In the genomic region with DNA sequence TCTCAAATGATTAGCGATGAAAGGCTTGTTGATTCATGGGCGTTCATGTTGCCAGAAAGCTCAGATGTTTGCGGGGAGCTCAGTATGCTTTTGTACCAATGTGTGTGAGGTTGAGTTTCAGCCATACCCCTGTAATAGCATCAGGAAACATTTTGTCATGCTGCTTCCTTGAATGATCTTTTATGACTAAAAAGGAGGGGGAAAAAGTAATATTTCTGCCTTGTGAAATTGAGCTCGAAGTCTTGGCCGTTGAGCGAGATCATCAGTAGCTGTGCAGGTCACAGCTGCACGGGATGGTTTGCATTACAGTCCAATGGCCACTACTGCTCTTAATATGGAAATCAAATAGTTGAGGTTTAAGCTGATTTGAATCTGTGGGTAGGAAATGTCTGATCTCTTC, we compare ENCODE assay signal across 18 mouse cellular contexts.
"Had no signal": no experiment of that assay in that cellular context is flagged by ENCODE, and none has a peak within 500 bp of the region (broad histone marks: within the 10 kb centered on the region; RNA-seq: fewer than 3 reads in every experiment).

No protein-coding gene starts in this region.

- H3K9ac ChIP-seq: lung, embryonic 14.5 days; midbrain, embryonic 12.5 days; neural tube, embryonic 12.5 days; stomach, embryonic 15.5 days had no signal

- DNase-seq: lung, adult 18-20 months; lung, embryonic 14.5 days; lung, postnatal 14 days; lung, postnatal 36 days; midbrain, embryonic 14.5 days; right cerebral cortex, postnatal 14 days; thymus, adult 2 months; thymus, postnatal 25 days; thymus, postnatal 4 days had no signal

- H3K27me3 ChIP-seq: megakaryocyte, embryonic 14.5 days; midbrain, embryonic 12.5 days; neural tube, embryonic 12.5 days; stomach, embryonic 15.5 days had no signal

- H3K4me1 ChIP-seq: megakaryocyte, embryonic 14.5 days; midbrain, embryonic 10.5 days; midbrain, embryonic 12.5 days; neural tube, embryonic 12.5 days; stomach, embryonic 15.5 days had no signal

- H3K4me3 ChIP-seq: megakaryocyte, embryonic 14.5 days; midbrain, embryonic 10.5 days; midbrain, embryonic 12.5 days; myocyte; neural tube, embryonic 12.5 days; stomach, embryonic 15.5 days had no signal

- H3K4me2 ChIP-seq: lung, embryonic 14.5 days; midbrain, embryonic 12.5 days; neural tube, embryonic 12.5 days; stomach, embryonic 15.5 days had no signal

- H3K36me3 ChIP-seq: midbrain, embryonic 10.5 days; midbrain, embryonic 12.5 days; neural tube, embryonic 12.5 days; stomach, embryonic 15.5 days had no signal

- H3K9me3 ChIP-seq: midbrain, embryonic 10.5 days; midbrain, embryonic 12.5 days; neural tube, embryonic 12.5 days; stomach, embryonic 15.5 days had no signal

- ATAC-seq: midbrain, embryonic 16.5 days had no signal

- H3K27ac ChIP-seq: macrophage; midbrain, embryonic 10.5 days; midbrain, embryonic 12.5 days; neural tube, embryonic 12.5 days; stomach, embryonic 15.5 days; stomach, postnatal 0 days had no signal
